Mouse (Mus musculus) C2C12 (cell line): Measurements from ENCODE around the gene Zfp617. TPM values are rescaled to one million over a fixed set of nuclear protein-coding genes. Genes with fewer than 3 reads are reported as not detected.
"Not testable (repeated sequence)": the region's sequence is repeated elsewhere in the genome, so short reads cannot be mapped to it uniquely, and the experiment has no call there.

Source experiments
- H3K27me3 ChIP-seq: one replicate; pipeline ENCODE4 v1.6.1; 2011; ENCODE audit not compliant: control insufficient read depth, insufficient read depth, insufficient read length
- H3K36me3 ChIP-seq: one replicate; pipeline ENCODE4 v1.6.1; 2011; ENCODE audit not compliant: control insufficient read depth, insufficient read depth
- H3K4me3 ChIP-seq: one replicate; pipeline ENCODE4 v1.5.1; 2011; ENCODE audit warnings: mild to moderate bottlenecking, control low read depth; ENCODE audit not compliant: poor library complexity, insufficient read depth, severe bottlenecking
- H3K79me2 ChIP-seq: one replicate; pipeline ENCODE4 v1.6.1; 2011; ENCODE audit not compliant: control insufficient read depth, insufficient read depth
- H3K79me3 ChIP-seq: one replicate; pipeline ENCODE4 v1.6.1; 2011; ENCODE audit warnings: low read depth, control low read depth
- H3ac ChIP-seq: one replicate; pipeline ENCODE3; 2011; ENCODE audit warnings: low read depth; ENCODE audit not compliant: control insufficient read depth, insufficient read length
- CEBPB ChIP-seq: IDR thresholded peaks from one replicate; pipeline ENCODE4 v1.6.1; 2011; ENCODE audit warnings: low read depth, mild to moderate bottlenecking, control low read depth, moderate library complexity
- CTCF ChIP-seq: IDR thresholded peaks from one replicate; pipeline ENCODE4 v1.5.1; 2011; ENCODE audit not compliant: control insufficient read depth, insufficient read depth, insufficient read length
- FOSL1 ChIP-seq: IDR thresholded peaks from one replicate; pipeline ENCODE4 v1.8.0; 2011; ENCODE audit warnings: mild to moderate bottlenecking, low read length; ENCODE audit not compliant: poor library complexity, insufficient read depth, severe bottlenecking
- MAX ChIP-seq: IDR thresholded peaks from one replicate; pipeline ENCODE4 v1.6.1; 2011; ENCODE audit warnings: mild to moderate bottlenecking, control low read depth
- MYOD1 ChIP-seq: IDR thresholded peaks from one replicate; pipeline ENCODE4 v1.6.1; 2011; ENCODE audit warnings: low read depth; ENCODE audit not compliant: control insufficient read depth, insufficient read length
- MYOG ChIP-seq: IDR thresholded peaks from one replicate; pipeline ENCODE4 v1.6.1; 2011; ENCODE audit not compliant: control insufficient read depth, insufficient read length; ENCODE audit errors: extremely low read depth
- USF1 ChIP-seq: IDR thresholded peaks from one replicate; pipeline ENCODE4 v1.6.1; 2011; ENCODE audit warnings: low read depth, mild to moderate bottlenecking, control low read depth, moderate library complexity
- polyA plus RNA-seq: library from polyadenylated mRNA; unstranded; fragments of >200 nt; fragmentation: generic; extraction: Trizol; gene quantifications from one replicate; pipeline ENCODE4 v1.2.1, GENCODE M21; 2012; ENCODE audit warnings: missing spikeins

Zfp617 gene
- polyA plus RNA-seq, 1 experiment, result 3.6 TPM

- Histone ChIP-seq H3K79me3 (no peaks in the 10 kb centered on the region), H3ac (no peak overlapping the region), H3K79me2 (peaks cover 5% of the 10 kb centered on the region), H3K4me3 (no peak overlapping the region), H3K36me3 (no peaks in the 10 kb centered on the region), H3K27me3 (no peaks in the 10 kb centered on the region)
- TF ChIP-seq MAX (no peak), MYOD1 (no peak), CTCF (no peak), USF1 (no peak), MYOG (no peak), FOSL1 (no peak), CEBPB (no peak)
These were observed 607 bp upstream of the Zfp617 start for GRCm38 (mm10) chr8:71907798-71908257.

DNA sequence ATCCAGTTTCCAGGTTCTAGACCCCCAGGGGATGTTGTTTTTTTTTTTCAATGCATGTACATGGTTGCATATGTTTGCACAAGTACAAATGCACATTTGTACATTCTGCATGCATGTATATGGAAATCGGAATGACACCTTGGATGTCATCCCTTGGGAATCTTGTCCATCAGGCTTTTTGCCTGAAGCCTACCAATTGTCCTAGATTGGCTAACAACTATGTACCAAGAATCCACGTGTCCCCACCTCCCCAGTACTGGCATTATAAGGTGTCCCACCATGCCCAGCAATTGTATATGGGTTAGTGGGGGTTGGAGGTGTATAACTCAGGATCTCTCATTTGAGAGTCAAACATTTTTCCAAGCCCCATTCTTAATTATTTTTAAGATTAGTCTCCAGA lies 3.9 kb downstream of the Zfp617 start:
- no peaks in the 10 kb centered on the region for H3K36me3 ChIP-seq
- no peaks in the 10 kb centered on the region for H3K79me3 ChIP-seq
- H3K79me2 ChIP-seq, result peaks cover 5% of the 10 kb centered on the region
- no peak overlapping the region for H3K4me3 ChIP-seq
- no peak for TF ChIP-seq MYOG
- TF ChIP-seq FOSL1, result no peak
- TF ChIP-seq MYOD1, result no peak
- no peak for TF ChIP-seq CEBPB
- TF ChIP-seq USF1, result no peak
- TF ChIP-seq CTCF, result no peak
- TF ChIP-seq MAX, result no peak
- no peaks in the 10 kb centered on the region for H3K27me3 ChIP-seq
- no peak overlapping the region for H3ac ChIP-seq

DNA sequence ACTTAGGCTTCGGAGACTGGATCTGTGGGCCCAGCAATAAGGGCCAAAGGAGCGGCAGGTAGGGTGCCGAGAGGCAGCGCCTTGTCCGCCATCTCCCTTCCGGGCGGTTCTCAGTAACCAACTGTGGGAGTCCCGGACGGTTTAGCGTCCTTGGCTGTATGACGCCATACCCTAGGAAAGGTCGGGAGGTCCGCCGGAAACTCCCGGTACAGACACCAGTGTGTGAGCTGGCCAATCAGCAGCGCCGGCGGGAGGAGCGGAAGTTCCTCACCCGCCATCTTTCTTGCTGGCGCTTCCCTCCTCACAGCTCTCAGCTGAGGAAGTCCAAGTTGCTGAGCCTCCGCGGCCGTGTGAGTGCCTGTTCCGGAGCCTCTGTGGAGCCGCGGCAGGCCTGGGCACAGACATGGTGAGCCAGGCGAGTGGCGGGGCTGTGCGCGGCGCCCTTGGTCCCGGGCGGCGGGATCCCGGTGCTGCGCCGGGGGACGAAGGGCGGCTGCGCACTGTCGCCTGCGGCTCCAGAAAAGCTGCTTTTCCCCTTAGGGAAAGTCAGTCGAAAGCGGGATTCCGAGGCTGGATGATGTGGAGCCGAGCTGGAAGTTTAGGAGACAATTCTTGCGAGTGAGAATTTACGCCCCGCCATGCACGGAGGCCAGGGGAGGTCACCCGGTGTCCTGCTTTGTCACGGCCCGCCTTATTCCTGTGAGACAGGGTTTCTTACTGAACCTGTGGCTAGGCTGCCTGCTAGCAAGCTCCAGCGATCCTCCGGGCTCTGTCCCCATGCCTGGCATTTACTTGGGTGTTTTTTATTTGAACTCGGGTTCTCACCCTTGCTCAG lies 14.3 kb downstream of the Zfp617 start:
- peak overlapping the region; percentile 82 for H3K4me3 ChIP-seq
- no peaks in the 10 kb centered on the region for H3K27me3 ChIP-seq
- peaks cover 25% of the 10 kb centered on the region for H3K79me3 ChIP-seq

DNA sequence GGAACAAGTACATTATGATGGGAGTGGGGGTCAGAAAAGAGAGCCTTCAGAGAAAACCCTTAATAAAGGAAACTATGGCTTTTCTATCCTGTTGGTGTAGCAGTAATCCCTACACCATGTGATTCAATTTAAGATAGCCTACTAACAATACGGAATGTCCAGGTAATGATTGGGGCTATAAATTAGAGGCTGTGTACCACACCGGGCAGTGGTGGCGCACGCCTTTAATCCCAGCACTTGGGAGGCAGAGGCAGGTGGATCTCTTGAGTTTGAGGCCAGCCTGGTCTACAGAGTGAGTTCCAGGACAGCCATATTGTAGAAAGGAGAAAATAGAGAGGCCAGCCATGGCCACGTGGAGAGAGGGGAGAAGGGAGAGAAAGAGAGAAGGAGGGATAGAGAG lies 17.4 kb downstream of the Zfp617 start:
- no peak overlapping the region for H3K4me3 ChIP-seq
- no peak overlapping the region for H3ac ChIP-seq
- H3K79me3 ChIP-seq, result peaks cover 25% of the 10 kb centered on the region
- H3K79me2 ChIP-seq, result peaks cover 47% of the 10 kb centered on the region
- TF ChIP-seq MYOD1, result no peak
- TF ChIP-seq MAX, result no peak
- no peak for TF ChIP-seq MYOG
- TF ChIP-seq CTCF, result no peak
- no peak for TF ChIP-seq FOSL1
- TF ChIP-seq CEBPB, result no peak
- no peak for TF ChIP-seq USF1
- no peaks in the 10 kb centered on the region for H3K27me3 ChIP-seq
- peaks cover 43% of the 10 kb centered on the region for H3K36me3 ChIP-seq

More for the DNA sequence above, 14.3 kb downstream of the Zfp617 start:
- peaks cover 47% of the 10 kb centered on the region for H3K79me2 ChIP-seq
- TF ChIP-seq MYOD1 (no peak), CEBPB (peak; percentile 27)
- H3K36me3 ChIP-seq, result peaks cover 15% of the 10 kb centered on the region
- H3ac ChIP-seq, result peak overlapping the region; percentile 61

GRCm38 (mm10) chr8:71926551-71926950 lies 18.1 kb downstream of the Zfp617 start:
- Histone ChIP-seq H3K36me3 (peaks cover 50% of the 10 kb centered on the region), H3ac (no peak overlapping the region)

DNA sequence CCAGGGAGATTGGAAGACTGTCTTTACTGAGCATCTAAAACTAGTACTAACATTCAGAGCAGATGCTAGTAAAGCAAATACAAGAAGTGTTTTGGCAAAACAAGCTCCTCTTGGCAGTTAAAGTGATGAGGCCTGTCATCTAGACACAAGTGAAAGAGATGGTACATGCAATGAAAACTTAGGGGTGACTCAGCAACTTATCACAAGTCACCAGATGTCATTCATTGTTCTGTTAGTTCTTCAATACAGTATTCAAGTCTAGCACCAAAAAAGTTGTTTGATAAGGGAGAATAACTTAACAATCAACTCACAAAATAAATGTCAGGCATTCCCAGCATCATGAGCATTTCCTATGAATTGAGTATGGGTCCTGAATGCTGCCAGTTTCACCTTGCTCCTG lies 19.3 kb downstream of the Zfp617 start:
- Histone ChIP-seq H3K79me3 (peaks cover 25% of the 10 kb centered on the region), H3K36me3 (peaks cover 54% of the 10 kb centered on the region), H3K4me3 (no peak overlapping the region), H3ac (no peak overlapping the region), H3K27me3 (no peaks in the 10 kb centered on the region), H3K79me2 (peaks cover 47% of the 10 kb centered on the region)
- TF ChIP-seq MAX, result no peak
- TF ChIP-seq MYOG, result no peak
- no peak for TF ChIP-seq CEBPB
- no peak for TF ChIP-seq CTCF
- no peak for TF ChIP-seq FOSL1
- no peak for TF ChIP-seq USF1
- no peak for TF ChIP-seq MYOD1

More at GRCm38 (mm10) chr8:71926551-71926950, 18.1 kb downstream of the Zfp617 start:
- TF ChIP-seq USF1, result peak; percentile 14
- TF ChIP-seq CEBPB, result no peak
- peaks cover 25% of the 10 kb centered on the region for H3K79me3 ChIP-seq
- H3K4me3 ChIP-seq, result no peak overlapping the region
- H3K79me2 ChIP-seq, result peaks cover 47% of the 10 kb centered on the region
- no peaks in the 10 kb centered on the region for H3K27me3 ChIP-seq

- not testable (repeated sequence) for H3K4me3 ChIP-seq, H3K79me2 ChIP-seq, H3K36me3 ChIP-seq, H3K27me3 ChIP-seq, H3ac ChIP-seq, H3K79me3 ChIP-seq
These were observed 29.6 kb downstream of the Zfp617 start for GRCm38 (mm10) chr8:71938037-71938436.
